Mouse (Mus musculus): ENCODE measurements at regions not wholly inside any gene's neighbourhood (a gene's known extent, or its start where the extent isn't known, plus 50 kb on each side); places are given as distances from the start of the nearest gene placed in this dataset.

DNA sequence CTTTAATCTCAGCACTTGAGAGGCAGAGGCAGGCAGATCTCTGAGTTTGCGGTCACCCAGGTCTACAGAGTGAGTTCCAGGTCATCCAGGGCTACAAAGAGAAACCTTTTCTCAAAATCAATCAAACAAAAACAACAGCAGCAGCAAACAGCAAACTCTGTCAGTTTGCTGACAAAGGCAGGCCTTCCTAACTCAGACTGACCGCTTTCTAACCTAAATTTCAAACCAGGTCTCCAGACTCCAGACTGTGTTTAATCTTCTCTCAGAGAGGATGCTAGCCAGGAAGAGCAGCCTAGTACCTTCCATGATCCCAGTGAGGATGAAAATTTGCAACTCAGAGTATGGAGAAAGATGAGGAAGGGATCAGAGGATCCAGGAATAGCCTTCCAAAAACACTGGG lies 185.7 kb upstream of the Cpeb2 start:
- in situ Hi-C loops (cut with MseI, MboI) = no loop called here

- in situ Hi-C loops (cut with MseI, MboI) = no loop called here
Measured at GRCm38 (mm10) chr5:43048196-43049050, 184.5 kb upstream of the Cpeb2 start.

- in situ Hi-C loops (cut with MseI, MboI) = no loop called here
Measured at GRCm38 (mm10) chr5:43049381-43050301, 183.3 kb upstream of the Cpeb2 start.

DNA sequence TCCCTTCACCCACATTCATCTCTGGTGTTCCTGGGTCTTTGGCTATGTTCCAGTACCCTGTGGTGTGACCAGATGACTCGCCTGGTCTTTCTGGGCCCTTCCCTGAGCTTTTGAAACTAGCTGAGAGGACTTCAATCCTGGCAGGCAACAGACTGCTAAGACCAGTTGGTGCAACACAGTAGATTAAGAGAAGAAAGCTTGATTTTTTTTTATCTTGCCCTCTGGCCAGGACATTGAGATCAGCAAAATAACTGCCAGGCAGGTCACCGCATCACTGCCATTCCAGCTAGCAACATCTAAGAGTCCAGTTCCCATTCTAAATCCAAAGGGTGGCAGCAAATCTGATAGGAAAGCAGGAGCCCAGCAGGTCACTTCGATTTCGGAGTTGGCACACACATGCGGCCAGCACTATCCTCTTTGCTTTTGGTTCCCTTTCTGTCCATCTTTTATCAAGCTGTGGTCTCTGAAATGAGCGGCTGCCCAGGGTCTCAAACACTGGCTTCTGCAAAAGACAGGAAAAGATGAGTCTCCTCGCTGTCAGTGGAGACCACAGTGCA lies 181.9 kb upstream of the Cpeb2 start:
- in situ Hi-C loops (cut with MseI, MboI) = no loop called here

GRCm38 (mm10) chr5:43052668-43053067 lies 180.3 kb upstream of the Cpeb2 start:
- in situ Hi-C loops (cut with MseI, MboI) = no loop called here

GRCm38 (mm10) chr5:43054586-43054985 lies 178.4 kb upstream of the Cpeb2 start:
- in situ Hi-C loops (cut with MseI, MboI) = no loop called here

- in situ Hi-C loops (cut with MseI, MboI) = no loop called here
Measured at GRCm38 (mm10) chr5:43055111-43055710, 177.8 kb upstream of the Cpeb2 start.

DNA sequence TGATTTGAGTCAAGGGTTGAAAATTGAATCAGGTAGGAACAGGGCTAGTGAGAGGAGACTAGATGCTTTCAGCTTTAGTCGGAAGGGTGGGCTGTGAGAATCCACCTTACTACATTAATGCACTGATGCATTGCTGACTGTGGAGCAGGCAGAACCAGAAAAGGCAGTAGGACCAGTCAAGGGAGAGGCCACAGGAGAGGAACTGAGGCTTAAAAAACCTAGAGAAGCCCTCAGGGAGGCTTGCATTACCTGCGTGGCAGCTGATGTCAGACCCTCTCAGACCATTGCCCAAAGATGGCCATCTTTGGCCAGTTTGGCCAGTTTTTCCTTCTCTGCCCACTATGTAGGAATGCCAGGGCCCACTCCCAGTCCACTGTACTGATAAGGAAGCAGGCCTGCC lies 176.5 kb upstream of the Cpeb2 start:
- in situ Hi-C loops (cut with MseI, MboI) = no loop called here

- in situ Hi-C loops (cut with MseI, MboI) = no loop called here
Measured at GRCm38 (mm10) chr5:43061243-43061642, 171.7 kb upstream of the Cpeb2 start.

- in situ Hi-C loops (cut with MseI, MboI) = no loop called here
Measured at GRCm38 (mm10) chr5:43061797-43062391, 171.1 kb upstream of the Cpeb2 start.

- in situ Hi-C loops (cut with MseI, MboI) = no loop called here
Measured at GRCm38 (mm10) chr5:43062499-43062898, 170.5 kb upstream of the Cpeb2 start.

- in situ Hi-C loops (cut with MseI, MboI) = no loop called here
Measured at GRCm38 (mm10) chr5:43063386-43063785, 169.6 kb upstream of the Cpeb2 start.

- in situ Hi-C loops (cut with MseI, MboI) = no loop called here
Measured at GRCm38 (mm10) chr5:43071541-43071940, 161.4 kb upstream of the Cpeb2 start.

- in situ Hi-C loops (cut with MseI, MboI) = no loop called here
Measured at GRCm38 (mm10) chr5:43072340-43072739, 160.6 kb upstream of the Cpeb2 start.

DNA sequence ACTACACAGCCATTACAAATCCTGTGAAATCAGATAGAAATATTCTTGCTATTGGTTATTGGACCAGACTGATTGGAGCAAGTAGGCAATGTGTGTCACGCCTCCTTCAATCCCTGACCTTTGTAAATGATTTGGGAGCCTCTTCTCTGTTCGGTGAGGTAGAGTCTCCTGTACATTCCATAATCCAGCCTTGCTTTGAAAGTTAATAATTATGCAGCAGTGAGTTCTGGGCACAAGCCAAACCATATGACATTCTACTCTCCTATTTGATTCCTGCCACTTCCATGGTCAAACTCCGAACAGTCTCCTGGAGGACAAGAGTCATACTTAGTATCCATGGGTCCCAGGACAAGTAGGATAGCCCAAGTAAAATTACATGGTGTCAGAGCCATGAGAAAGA lies 158.4 kb upstream of the Cpeb2 start:
- in situ Hi-C loops (cut with MseI, MboI) = no loop called here

DNA sequence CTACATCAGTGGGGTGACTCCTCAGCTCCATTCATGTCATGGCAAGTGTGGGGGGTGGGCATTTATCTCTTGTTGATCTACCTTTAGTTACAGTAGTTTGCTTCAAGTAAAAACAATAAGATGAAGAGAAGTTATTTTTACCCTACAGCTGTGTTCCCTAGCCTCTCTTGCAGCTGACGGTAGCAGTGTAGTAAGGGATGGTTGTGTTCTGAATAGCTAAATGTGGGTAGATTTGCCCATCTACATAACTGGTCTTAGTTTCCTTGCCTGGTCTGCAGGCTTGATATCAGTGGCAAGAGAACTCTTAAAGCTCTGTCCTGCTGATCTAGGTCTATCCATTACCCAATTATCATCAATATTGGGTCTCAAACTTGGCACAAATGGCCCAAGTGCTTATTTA lies 152.7 kb upstream of the Cpeb2 start:
- in situ Hi-C loops (cut with MseI, MboI) = no loop called here

- in situ Hi-C loops (cut with MseI, MboI) = no loop called here
Measured at GRCm38 (mm10) chr5:43081561-43082534, 151.1 kb upstream of the Cpeb2 start.

- in situ Hi-C loops (cut with MseI, MboI) = no loop called here
Measured at GRCm38 (mm10) chr5:43087077-43087476, 145.9 kb upstream of the Cpeb2 start.

DNA sequence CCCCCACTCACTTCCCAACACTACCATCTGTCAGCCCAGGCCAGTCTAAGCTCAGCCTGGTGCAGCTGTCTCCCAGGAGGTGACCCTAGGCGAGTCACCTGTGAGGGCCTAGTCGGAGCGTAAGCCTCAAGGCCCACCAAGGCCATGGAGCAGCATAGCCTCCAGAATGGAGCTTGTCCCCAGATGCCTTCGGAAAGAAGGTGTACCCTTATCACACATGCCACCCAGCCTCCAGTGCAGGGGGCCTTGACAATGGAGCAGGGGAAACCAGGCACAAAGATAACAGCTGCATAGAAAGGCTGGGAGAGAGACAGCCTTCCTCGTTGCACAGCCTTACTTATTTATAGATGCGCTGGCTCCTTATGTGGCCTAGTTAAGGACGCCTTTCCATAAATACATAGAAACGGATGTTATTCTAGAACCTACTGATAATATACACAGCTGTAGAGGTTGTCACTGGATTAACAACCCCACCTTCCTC lies 145.0 kb upstream of the Cpeb2 start:
- in situ Hi-C loops (cut with MseI, MboI) = no loop called here
